Mouse (Mus musculus) intestine, embryonic 15.5 days (tissue): Measurements from ENCODE around the gene Gatd1. TPM values are rescaled to one million over a fixed set of nuclear protein-coding genes. Genes with fewer than 3 reads are reported as not detected.
A peak's percentile ranks its signal among the peaks of the same experiment; 100 is the strongest.

Experiments
- ATAC-seq: fragments of 200-750 bp; cut with Nextera tagmentation; 2 replicates; pipeline ENCODE4 v1.8.0; 2017; ENCODE audit warnings: moderate TSS enrichment, moderate library complexity
- H3K27ac ChIP-seq: fragments of 300-500 bp; sonication (generic); 2 replicates; pipeline ENCODE4 v1.5.1; 2015; ENCODE audit warnings: mild to moderate bottlenecking, inconsistent platforms
- H3K27me3 ChIP-seq: fragments of 300-500 bp; sonication (generic); replicated peaks from 2 replicates; pipeline ENCODE4 v1.6.1; 2015; ENCODE audit warnings: inconsistent platforms
- H3K36me3 ChIP-seq: fragments of 300-500 bp; sonication (generic); 2 replicates; pipeline ENCODE4 v1.6.1; 2015; ENCODE audit warnings: inconsistent platforms
- H3K4me1 ChIP-seq: fragments of 300-500 bp; sonication (generic); replicated peaks from 2 replicates; pipeline ENCODE4 v1.6.1; 2015; ENCODE audit warnings: inconsistent platforms
- H3K4me2 ChIP-seq: fragments of 300-500 bp; sonication (generic); replicated peaks from 2 replicates; pipeline ENCODE4 v1.6.1; 2015; ENCODE audit warnings: mild to moderate bottlenecking, inconsistent platforms
- H3K4me3 ChIP-seq: fragments of 300-500 bp; sonication (generic); replicated peaks from 2 replicates; pipeline ENCODE4 v1.5.1; 2015; ENCODE audit warnings: inconsistent platforms
- H3K9ac ChIP-seq: fragments of 300-500 bp; sonication (generic); 2 replicates; pipeline ENCODE4 v1.6.1; 2015; ENCODE audit warnings: inconsistent platforms
- H3K9me3 ChIP-seq: fragments of 300-500 bp; sonication (generic); 2 replicates; pipeline ENCODE4 v1.6.1; 2016; ENCODE audit warnings: inconsistent platforms
- WGBS: fragments of 180-500 bp; shearing (Covaris S2); methylation state at CpG from one replicate; pipeline ENCODE4 v1.1.7; 2015; 5-methylcytosine and 5-hydroxymethylcytosine counted together
- polyA plus RNA-seq: library from polyadenylated mRNA; unstranded; fragments of >200 nt; fragmentation: Nextera tagmentation; extraction: Ambion mirVana; gene quantifications from 2 replicates; pipeline ENCODE4 v1.2.1, GENCODE M21; 2015

Gene Gatd1
- polyA plus RNA-seq, 1 experiment from 2014 or later = 47.4 TPM

DNA sequence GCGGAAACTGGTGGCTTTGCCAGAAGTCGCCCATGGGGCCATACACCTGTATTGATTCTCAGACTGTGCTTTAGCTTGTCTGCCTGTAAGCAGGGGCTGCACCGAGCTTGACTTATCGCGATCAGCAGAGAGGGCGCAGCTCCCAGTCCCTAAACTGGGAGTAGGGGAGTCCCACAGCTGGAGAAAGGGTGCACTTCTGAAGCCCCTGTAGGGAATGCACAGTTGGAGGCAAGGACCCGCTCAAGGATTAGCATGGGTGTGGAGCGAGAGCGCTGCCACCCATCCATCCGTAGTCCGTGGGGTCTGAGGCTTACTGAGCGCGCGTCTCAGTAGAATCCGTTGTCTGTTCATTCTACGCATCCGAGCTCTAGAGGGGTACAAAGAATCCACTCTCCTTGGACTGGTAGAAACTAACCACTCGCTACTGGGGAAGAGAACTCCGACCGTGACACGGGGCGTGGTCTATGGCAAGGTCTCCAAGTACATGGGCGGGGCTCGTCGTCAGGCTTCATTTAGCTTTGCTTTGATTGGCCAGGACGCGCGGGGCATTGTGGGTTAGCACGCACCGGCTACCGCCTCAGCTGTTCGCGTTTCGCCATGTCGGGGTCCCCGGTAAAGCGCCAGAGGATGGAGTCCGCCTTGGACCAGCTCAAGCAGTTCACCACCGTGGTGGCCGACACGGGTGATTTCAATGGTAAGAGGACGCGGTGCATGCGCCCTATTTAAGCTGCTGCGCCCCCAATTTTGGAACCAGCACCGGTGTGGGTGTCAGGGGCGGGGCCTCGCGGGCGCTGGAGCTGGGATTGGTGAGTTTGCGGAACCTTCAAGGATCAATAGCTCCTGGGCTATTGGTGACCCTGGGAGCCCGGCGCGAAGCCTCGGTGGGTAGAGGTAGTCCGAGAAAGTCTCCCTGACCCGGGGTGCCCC is 22.0 kb downstream of the Gatd1 start, which contains the start of gene Taldo1:
Gene Taldo1 (plus strand): TSS at position 575 of the 927 bp plus-strand sequence.
- peak within 1 kb of the TSS; percentile 90 for H3K4me2 ChIP-seq
- ATAC-seq = peak; percentile 90
- peak within 1 kb of the TSS; percentile 57 for H3K9ac ChIP-seq
- WGBS = 1% methylated on average over 57 of the region's 57 CpGs
- H3K27me3 ChIP-seq = no peaks in the 10 kb centered on the region
- H3K27ac ChIP-seq = peak within 1 kb of the TSS; percentile 91
- no peaks in the 10 kb centered on the region; the same call in 1 of the 2 replicates for H3K36me3 ChIP-seq
- peak within 1 kb of the TSS; percentile 76 for H3K4me3 ChIP-seq
- peaks cover 17% of the 10 kb centered on the region for H3K4me1 ChIP-seq
- H3K9me3 ChIP-seq = no peaks in the 10 kb centered on the region

DNA sequence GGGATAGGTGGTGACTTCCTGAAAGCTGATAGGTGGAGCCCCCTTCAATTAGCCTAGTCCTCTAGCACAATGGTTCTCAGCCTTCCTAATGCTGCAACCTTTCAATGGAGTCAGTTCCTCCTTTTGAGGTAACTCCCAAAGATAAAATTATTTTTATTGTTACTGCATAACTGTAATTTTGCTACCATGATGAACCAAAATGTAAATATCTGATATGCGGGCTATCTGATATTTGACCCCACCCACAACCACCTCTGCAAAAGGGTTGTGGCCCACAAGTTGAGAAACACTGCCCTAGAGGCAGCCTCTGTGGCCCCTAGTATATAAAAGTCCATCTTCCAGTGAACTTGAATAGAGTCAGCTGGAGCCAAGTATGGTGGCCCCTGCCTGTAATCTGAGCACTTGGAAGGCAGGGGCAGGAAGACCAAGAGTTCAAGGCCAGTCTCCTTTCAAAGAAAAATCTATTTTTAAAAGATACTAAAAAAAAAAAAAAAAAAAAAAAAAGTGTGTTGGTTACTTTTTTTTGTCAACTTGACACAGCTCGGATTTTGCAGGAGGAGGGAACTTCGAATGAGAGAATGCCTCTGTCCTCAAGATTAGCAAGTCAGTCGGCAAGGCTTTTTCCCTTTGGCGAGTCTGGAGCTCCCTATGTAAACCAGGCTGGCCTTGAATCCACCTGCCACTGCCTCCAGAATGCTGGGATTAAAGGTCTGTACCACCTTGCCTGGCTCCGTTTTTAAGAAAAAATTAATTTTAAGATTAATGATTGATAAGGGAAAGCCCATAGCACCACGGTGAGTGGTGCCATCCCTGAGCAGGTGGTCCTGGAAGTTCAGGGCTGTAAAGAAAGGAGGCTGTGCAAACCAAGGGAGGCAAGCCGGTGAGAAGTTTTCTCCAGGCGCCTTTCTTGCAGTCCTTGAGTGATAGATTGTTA is 23.3 kb downstream of the Gatd1 start:
- Histone ChIP-seq H3K9me3 (no peaks in the 10 kb centered on the region), H3K36me3 (no peaks in the 10 kb centered on the region), H3K4me3 (no peak overlapping the region), H3K9ac (no peak overlapping the region), H3K4me1 (peaks cover 17% of the 10 kb centered on the region), H3K4me2 (peak overlapping the region; percentile 90), H3K27ac (peak overlapping the region; percentile 91), H3K27me3 (no peaks in the 10 kb centered on the region)
- 39% methylated on average over 9 of the region's 9 CpGs for WGBS
- ATAC-seq = no peak

DNA sequence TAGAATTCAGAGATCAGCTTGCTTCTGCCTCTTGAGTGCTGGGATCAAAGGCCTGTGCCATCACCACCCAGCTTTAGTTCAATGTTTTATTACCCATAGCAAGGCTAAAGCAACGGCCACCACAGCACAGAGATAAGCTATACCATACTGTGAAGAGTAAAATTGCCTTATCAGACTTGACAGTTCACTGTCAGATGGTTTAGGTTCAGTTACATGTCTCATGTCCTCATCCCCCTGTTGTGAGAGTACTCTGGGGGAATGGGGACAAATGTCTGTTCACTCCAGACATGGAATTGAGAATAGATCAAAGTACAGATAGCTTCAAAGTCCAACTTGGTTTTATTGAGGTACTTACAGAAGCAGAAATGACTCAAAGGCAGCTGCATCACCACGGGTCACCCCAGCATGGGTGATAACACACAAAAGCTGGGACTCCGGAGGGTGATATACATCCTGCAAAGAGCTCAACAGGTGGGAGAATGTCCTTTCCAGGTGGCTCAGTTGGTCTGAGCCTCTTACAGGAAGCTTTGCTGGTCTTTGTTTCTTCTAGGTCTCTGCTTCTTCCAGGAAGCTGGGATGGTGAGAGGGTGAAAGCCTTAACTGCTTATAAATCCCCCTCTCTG is 25.3 kb downstream of the Gatd1 start:
- no peaks in the 10 kb centered on the region for H3K9me3 ChIP-seq
- no peaks in the 10 kb centered on the region for H3K27me3 ChIP-seq
- no peak overlapping the region for H3K4me3 ChIP-seq
- WGBS = 46% methylated on average over 3 of the region's 3 CpGs
- H3K4me2 ChIP-seq = 0 out of 2 replicates have a peak overlapping the region, but pooled peaks have one; percentile 4
- H3K36me3 ChIP-seq = no peaks in the 10 kb centered on the region
- peak overlapping the region; percentile 74 for H3K27ac ChIP-seq
- ATAC-seq = peak; percentile 48
- H3K4me1 ChIP-seq = peaks cover 17% of the 10 kb centered on the region
- H3K9ac ChIP-seq = no peak overlapping the region

DNA sequence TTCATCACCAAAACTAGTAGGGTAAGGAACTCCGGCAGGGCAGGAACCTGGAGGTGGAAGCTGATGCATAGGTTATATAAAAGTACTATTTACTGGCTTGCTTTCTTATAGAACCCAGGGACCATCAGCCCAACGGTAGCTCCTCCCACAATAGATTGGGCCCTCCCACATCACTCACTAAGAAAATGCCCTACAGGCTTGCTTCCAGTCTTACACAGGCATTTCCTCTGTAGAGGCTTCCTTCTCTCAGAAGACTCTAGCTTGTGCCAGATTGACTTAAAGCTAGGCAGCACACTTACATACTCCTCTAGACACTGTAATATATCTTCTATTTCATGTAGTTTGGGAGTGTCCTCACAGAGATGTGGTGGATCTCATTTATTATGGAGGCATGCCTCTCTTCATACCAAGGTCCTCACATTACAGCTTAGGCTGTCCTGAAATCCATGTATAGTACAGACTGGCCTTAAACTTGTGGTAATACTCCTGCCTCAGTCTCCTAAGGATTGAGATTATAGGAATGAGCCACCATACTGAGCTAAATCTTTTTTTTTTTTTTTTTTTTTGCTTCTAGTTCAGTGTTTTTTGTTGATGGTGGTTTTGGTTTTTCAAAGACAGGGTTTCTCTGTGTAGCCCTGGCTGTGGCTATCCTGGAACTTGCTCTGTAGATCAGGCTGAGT is 26.0 kb downstream of the Gatd1 start:
- no peak for ATAC-seq
- H3K9me3 ChIP-seq = no peaks in the 10 kb centered on the region
- H3K4me3 ChIP-seq = no peak overlapping the region
- no peaks in the 10 kb centered on the region for H3K36me3 ChIP-seq
- H3K9ac ChIP-seq = no peak overlapping the region
- 49% methylated on average over 2 of the region's 2 CpGs for WGBS
- peak overlapping the region; percentile 54; the same call in 1 of the 2 replicates for H3K27ac ChIP-seq
- no peak overlapping the region for H3K4me2 ChIP-seq
- H3K27me3 ChIP-seq = no peaks in the 10 kb centered on the region
- H3K4me1 ChIP-seq = peaks cover 14% of the 10 kb centered on the region

DNA sequence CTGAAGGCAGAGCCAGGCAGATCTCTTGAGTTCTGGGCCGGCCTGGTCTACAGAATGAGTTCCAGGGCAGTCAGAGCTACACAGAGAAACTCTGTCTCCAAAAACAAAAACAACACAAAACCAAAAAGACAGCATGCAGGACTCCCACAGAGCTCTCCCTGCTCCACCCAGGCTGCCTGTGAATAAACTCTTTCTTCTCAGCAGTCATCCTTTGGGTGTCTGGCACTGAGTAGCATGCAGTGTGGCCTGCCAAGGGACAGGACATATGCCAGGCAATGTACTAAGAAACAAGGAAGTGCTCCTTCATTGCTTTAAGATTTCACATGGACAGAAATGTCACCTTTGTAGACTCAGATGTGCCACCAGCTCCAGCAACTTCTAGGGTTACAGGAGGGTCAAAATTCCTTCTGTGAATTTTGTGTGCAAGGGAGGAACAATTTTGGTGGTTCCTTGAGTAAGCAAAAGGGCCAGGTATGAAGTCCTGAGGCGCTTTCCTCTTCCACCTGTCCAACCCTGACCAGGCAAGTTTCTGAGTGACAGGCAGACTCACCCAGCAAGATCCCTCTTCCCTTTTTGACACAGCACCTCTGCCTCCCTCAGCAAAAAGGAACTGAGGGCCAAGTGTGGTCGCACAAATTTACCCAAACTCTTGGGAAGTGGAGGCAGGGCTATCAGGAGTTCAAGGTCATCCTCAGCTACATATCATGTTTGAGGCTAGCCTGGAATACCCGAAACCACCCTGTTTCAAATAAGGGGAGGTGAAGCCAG is 32.7 kb downstream of the Gatd1 start:
- H3K9me3 ChIP-seq = no peaks in the 10 kb centered on the region
- H3K9ac ChIP-seq = no peak overlapping the region
- no peaks in the 10 kb centered on the region for H3K4me1 ChIP-seq
- no peaks in the 10 kb centered on the region for H3K27me3 ChIP-seq
- 70% methylated on average over 4 of the region's 4 CpGs for WGBS
- H3K4me2 ChIP-seq = no peak overlapping the region
- no peak overlapping the region for H3K4me3 ChIP-seq
- no peak overlapping the region for H3K27ac ChIP-seq
- no peak for ATAC-seq
- no peaks in the 10 kb centered on the region for H3K36me3 ChIP-seq

- WGBS = 45% methylated on average over 4 of the region's 4 CpGs
- Histone ChIP-seq H3K27me3 (no peaks in the 10 kb centered on the region), H3K36me3 (no peaks in the 10 kb centered on the region), H3K9me3 (no peaks in the 10 kb centered on the region), H3K4me3 (no peak overlapping the region), H3K4me1 (no peaks in the 10 kb centered on the region), H3K4me2 (no peak overlapping the region; the same call in 1 of the 2 replicates), H3K9ac (no peak overlapping the region), H3K27ac (no peak overlapping the region)
- peak; percentile 79 for ATAC-seq
These were observed 34.4 kb downstream of the Gatd1 start for GRCm38 (mm10) chr7:141379584-141379983.

DNA sequence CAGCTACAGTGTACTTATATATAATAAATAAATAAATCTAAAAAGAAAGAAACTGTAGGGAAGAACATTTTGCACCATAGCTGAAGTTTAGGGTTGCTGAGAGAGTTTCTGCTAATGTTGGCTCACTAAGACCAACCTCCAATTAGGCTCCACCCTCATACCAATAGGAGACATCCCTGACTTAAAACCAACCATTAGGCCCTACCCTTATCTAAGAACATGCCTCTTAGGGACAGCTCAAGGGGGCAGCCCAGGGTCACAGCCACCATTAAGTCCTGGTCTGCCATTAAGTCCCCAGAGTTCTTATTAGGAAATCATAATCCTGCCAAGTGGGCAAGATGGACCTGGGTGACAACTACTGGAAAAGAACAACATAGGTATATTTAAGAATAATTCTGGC is 39.5 kb downstream of the Gatd1 start:
- H3K27ac ChIP-seq = no peak overlapping the region
- ATAC-seq = no peak
- H3K9me3 ChIP-seq = no peaks in the 10 kb centered on the region
- no peaks in the 10 kb centered on the region for H3K36me3 ChIP-seq
- H3K9ac ChIP-seq = no peak overlapping the region
- H3K4me3 ChIP-seq = no peak overlapping the region
- H3K4me2 ChIP-seq = no peak overlapping the region
- H3K27me3 ChIP-seq = no peaks in the 10 kb centered on the region
- 0 out of 2 replicates have a peak, but pooled peaks cover 6% of the 10 kb centered on the region for H3K4me1 ChIP-seq

DNA sequence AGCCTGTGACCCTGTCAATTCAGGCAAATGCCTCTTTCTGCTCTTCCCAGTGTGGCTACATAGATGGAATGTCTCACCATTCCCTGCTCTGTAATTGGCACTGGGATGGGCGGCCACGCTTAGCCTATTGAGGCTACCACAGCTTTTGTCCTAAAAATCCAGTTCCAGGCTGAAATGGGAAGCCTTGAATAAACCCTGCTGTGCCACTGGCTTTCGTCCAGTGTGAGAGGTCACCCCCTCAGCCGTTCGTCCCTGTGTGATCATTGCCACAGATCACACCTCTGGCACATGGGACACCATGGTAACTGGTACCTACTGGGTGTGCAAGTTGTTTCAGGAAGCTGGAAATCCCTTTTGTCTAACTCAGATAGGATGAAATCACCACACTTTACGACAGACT is 40.3 kb downstream of the Gatd1 start:
- Histone ChIP-seq H3K9ac (no peak overlapping the region), H3K27ac (no peak overlapping the region), H3K4me1 (0 out of 2 replicates have a peak, but pooled peaks cover 6% of the 10 kb centered on the region), H3K4me2 (no peak overlapping the region), H3K9me3 (no peaks in the 10 kb centered on the region), H3K36me3 (no peaks in the 10 kb centered on the region), H3K27me3 (no peaks in the 10 kb centered on the region), H3K4me3 (no peak overlapping the region)
- ATAC-seq = no peak
- WGBS = 69% methylated on average over 6 of the region's 6 CpGs

DNA sequence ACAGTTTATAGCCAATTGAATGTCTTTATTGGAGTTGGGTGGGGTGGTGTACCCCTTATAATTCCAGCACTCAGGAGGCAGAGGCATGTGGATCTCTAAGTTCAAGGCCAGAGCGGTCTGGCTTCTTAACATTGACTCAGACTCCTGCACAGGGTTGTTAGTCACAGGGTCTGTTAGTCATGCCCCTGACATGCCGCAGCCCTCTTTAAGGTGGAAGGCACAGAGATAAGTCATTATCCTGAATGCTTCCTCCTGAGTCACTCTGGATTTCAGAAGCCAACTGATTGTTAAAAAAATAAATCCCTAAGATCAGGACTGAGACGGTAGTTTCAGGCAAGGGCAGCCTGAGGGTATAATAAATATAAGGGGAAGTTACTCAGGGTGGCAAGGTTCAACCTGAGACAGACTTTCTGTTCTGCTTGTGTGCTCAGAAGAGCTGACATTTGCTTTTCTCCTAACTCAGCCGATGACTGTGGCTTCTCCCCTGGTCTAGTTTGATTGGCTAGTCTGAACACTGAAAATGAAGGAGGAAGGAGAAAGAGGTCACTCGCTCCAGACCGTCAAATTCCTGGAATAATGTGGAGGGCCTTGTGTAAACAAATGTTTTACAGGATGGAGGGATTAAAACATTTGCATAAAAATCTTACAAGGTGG is 41.9 kb downstream of the Gatd1 start:
- no peak overlapping the region for H3K9ac ChIP-seq
- H3K36me3 ChIP-seq = no peaks in the 10 kb centered on the region
- H3K9me3 ChIP-seq = no peaks in the 10 kb centered on the region
- 0 out of 2 replicates have a peak, but pooled peaks cover 6% of the 10 kb centered on the region for H3K4me1 ChIP-seq
- WGBS = 31% methylated on average over 6 of the region's 6 CpGs
- peak overlapping the region; percentile 38 for H3K27ac ChIP-seq
- peak; percentile 86 for ATAC-seq
- no peaks in the 10 kb centered on the region for H3K27me3 ChIP-seq
- no peak overlapping the region; the same call in 1 of the 2 replicates for H3K4me2 ChIP-seq
- H3K4me3 ChIP-seq = no peak overlapping the region

DNA sequence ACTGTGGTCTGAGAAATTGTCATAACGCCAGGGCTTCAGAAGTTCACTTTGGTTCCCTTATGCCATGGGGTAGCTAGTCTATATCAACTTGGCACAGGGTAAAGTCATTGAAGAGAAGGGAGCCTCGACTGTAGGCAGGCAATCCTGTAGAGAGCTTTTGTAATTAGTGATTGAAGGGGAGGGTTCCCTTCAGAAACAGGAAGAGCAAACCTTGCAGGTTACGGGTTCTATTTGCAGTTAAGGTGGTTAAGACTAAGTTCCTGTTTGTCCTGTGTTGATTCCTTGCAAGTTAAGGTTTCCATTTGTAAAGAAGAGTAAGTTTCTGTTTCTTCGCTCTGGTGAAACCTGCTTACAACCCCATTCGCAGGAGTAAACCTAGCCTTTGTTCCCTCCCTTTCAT is 44.0 kb downstream of the Gatd1 start:
- Histone ChIP-seq H3K27ac (no peak overlapping the region), H3K4me2 (no peak overlapping the region), H3K4me1 (0 out of 2 replicates have a peak, but pooled peaks cover 6% of the 10 kb centered on the region), H3K36me3 (no peaks in the 10 kb centered on the region), H3K4me3 (no peak overlapping the region), H3K9ac (no peak overlapping the region), H3K9me3 (no peaks in the 10 kb centered on the region), H3K27me3 (no peaks in the 10 kb centered on the region)
- ATAC-seq = no peak
- WGBS = 69% methylated on average over 5 of the region's 5 CpGs
